Mouse (Mus musculus) limb, embryonic 10.5 days (tissue): ENCODE measurements at regions not wholly inside any gene's neighbourhood (a gene's known extent, or its start where the extent isn't known, plus 50 kb on each side); places are given as distances from the start of the nearest gene placed in this dataset.

ENCODE experiments used
- DNase-seq: peaks from one replicate; pipeline ENCODE4 v3.0.0-alpha.2; 2017; ENCODE audit warnings: low spot score
- H3K27ac ChIP-seq: fragments of 300-500 bp; sonication (generic); 2 replicates; pipeline ENCODE4 v1.5.1; 2016; ENCODE audit warnings: mild to moderate bottlenecking
- H3K27me3 ChIP-seq: fragments of 300-500 bp; sonication (generic); 2 replicates; pipeline ENCODE4 v1.6.1; 2016; ENCODE audit warnings: low read depth, mild to moderate bottlenecking; ENCODE audit not compliant: poor library complexity, severe bottlenecking
- H3K36me3 ChIP-seq: fragments of 300-500 bp; sonication (generic); 2 replicates; pipeline ENCODE4 v1.6.1; 2016; ENCODE audit warnings: mild to moderate bottlenecking, moderate library complexity
- H3K4me1 ChIP-seq: fragments of 300-500 bp; sonication (generic); 2 replicates; pipeline ENCODE4 v1.6.1; 2016
- H3K4me3 ChIP-seq: fragments of 300-500 bp; sonication (generic); 2 replicates; pipeline ENCODE4 v1.5.1; 2016; ENCODE audit warnings: mild to moderate bottlenecking, moderate library complexity
- H3K9me3 ChIP-seq: fragments of 300-500 bp; sonication (generic); replicated peaks from 2 replicates; pipeline ENCODE4 v1.6.1; 2016; ENCODE audit warnings: mild to moderate bottlenecking
- WGBS: fragments of 180-500 bp; shearing (Covaris S2); methylation state at CpG from one replicate; pipeline ENCODE4 v1.1.7; 2016; 5-methylcytosine and 5-hydroxymethylcytosine counted together

DNA sequence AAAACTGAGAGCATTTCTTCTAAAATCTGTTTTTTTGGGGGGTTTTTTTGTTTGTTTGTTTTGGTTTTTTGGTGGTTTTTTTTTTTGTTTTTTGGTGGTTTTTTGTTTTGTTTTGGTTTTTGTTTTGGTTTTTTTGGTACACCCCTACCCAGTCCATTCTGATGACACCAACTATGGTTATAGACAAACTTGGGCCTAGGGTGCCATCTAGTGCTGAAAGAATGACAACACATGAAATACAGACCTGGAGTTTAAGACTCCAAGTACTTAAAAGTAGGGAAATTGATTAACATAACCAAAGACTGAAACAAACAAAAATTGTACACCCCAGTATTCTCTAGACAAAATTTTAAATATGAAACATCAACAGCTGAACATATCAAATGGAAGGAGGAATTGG is 76.0 kb upstream of the Ano5 start:
- Histone ChIP-seq H3K27me3 (no peaks in the 10 kb centered on the region), H3K36me3 (no peaks in the 10 kb centered on the region), H3K4me1 (no peaks in the 10 kb centered on the region), H3K27ac (no peak overlapping the region), H3K9me3 (no peaks in the 10 kb centered on the region), H3K4me3 (no peak overlapping the region)
- peak; percentile 36 for DNase-seq

- Histone ChIP-seq H3K4me3 (no peak overlapping the region), H3K36me3 (no peaks in the 10 kb centered on the region), H3K27me3 (no peaks in the 10 kb centered on the region), H3K9me3 (no peaks in the 10 kb centered on the region), H3K27ac (no peak overlapping the region), H3K4me1 (no peaks in the 10 kb centered on the region)
- DNase-seq, result no peak
- 86% methylated on average over 2 of the region's 2 CpGs for WGBS
These were observed 55.7 kb upstream of the Ano5 start for GRCm38 (mm10) chr7:51454989-51455692.

DNA sequence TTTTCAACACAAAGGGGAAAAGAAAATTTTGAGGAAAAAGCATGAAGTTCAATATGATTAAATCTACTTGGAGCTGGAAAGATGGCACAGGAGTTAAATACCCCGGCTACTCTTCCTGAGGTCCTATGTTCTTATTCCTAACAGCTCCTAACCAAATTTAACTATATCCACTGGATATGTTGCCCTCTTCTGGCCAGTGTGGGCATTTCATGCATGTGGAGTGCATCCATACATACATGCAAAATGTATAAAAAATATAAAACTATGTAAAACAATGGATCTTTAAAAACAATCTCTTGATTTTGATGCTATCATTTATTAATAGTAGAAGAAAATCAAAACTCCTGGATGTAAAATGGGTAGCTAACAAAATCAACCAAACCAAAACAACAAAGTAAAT is 52.1 kb upstream of the Ano5 start:
- Histone ChIP-seq H3K9me3 (no peaks in the 10 kb centered on the region), H3K36me3 (no peaks in the 10 kb centered on the region), H3K27me3 (no peaks in the 10 kb centered on the region), H3K4me1 (no peaks in the 10 kb centered on the region), H3K27ac (no peak overlapping the region), H3K4me3 (no peak overlapping the region)
- no peak for DNase-seq
- 91% methylated on average over 1 of the region's 1 CpGs for WGBS
